Mouse (Mus musculus): ENCODE results near the gene Spock1. TPM values are rescaled to one million over a fixed set of nuclear protein-coding genes. Genes with fewer than 3 reads are reported as not detected.

Gene Spock1
- total RNA-seq, 2 experiments from 2014 or later: 269 to 271 TPM

DNA sequence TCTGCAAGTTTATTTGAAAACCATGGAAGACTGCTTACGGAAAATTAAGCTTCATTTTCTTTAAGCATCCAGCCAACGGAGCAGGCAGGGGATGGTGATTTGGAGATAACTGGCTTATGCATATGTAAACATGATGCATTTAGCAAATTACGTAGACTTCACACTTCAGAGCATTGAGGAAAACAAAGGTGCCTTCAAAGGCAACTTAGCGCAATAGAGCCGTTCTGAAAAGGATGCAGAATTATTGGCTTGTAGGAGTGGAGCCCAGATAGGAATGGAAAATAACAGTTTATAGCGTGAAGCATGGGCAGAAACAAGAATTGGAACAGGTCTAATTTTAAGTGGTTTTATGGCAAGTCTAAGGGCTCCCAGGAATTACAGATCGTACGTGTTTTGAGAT is 448.2 kb downstream of the Spock1 start:
- no peak for DNase-seq (ENCODE audit: low spot score in 2 of 2)
- intact Hi-C loops (cut with DNase I): no loop called here

DNA sequence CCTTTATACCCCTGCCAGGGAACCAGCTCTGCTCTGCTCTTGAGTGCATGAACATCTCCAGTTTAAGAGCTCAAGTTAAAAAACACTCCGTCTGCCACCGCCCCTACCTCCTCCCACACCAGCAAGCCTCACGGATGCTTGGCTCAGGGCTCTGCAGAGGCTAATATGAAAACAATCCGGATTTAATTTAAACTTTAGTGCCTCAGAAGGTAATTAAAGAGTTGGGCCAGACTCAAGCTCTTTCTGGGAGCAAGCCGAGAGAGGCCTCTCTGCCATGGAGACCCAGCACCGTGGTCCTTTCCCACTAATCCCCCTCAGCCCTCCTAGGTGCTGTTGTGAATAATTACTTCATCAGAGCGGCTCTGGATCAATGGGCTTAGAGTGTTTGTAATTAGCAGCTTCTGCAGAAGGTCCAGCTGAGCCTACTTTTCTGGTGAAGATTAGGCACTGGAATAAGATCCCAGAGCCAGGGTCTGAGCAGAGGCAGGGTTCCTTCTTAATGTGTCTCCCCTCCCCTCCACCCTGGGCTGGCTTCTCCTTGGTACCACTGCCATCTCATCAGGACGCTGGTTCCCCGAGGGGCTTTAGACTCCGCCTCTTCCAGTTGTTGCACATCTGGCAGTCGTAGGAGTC is 457.8 kb downstream of the Spock1 start:
- intact Hi-C loops (cut with DNase I): no loop called here
- DNase-seq (ENCODE audit: low spot score in 2 of 2): peak; percentile 51 to 77

DNA sequence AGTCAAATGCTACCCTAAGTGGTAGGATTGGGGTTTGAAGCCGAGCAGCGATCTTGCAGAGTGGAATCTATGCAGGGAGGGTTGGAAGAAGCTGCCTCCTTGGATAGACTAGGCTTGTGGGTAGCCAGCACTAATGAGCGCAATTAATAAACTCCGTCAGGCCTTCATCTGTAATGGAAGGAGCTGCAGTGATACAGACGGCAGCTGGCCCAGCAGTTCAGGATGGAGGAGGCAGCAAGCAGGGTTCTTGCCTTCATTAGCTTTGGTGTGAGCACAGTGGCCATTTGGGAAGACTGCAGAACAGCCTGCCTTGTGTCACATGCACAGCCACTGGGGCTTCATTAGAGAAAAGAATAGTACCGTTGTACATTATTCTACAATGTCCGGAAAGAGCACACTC is 459.2 kb downstream of the Spock1 start:
- intact Hi-C loops (cut with DNase I): no loop called here

DNA sequence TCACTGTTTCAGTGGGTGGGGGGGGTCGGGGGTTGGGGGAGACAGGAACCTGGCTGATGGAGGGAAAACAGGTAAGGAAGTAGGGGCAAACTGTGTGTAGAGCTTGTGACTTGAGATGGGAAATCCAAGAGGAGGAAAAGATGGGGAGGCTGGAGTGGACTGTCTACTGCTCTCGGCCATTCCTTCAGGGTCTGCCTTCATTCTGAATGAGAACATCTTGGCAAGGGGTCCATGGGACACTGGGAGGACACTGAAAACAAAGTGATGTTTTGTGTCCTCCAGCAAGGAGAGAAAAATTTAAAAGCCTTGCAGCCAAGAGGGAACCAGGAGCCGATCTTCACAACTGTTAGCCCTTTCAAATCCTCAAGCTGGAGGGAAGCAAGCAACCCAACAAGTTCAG is 463.2 kb downstream of the Spock1 start:
- DNase-seq (ENCODE audit: low spot score in 2 of 2): no peak
- intact Hi-C loops (cut with DNase I): no loop called here

More for the DNA sequence above, 459.2 kb downstream of the Spock1 start:
- no peak for DNase-seq (ENCODE audit: low spot score in 2 of 2)

DNA sequence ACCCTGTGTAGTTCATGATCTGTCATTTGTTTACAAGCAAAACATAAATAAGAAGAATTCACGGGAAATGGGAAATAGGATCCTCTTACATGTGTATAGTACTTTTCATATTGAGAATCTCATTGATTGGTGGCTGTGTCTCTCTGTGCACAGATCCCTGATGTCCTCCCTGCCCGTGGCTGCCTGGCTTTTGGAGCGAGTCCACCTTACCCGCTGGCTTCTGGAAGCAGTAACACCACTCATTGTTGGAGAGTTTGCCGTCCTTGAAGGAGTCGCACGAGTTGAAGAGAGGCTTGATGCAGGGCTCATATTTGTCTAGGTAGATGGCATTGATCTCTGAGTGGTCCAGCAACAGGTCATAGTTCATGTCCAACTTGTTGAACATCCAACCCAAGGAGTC is 468.0 kb downstream of the Spock1 start:
- DNase-seq (ENCODE audit: low spot score in 2 of 2): no peak
- intact Hi-C loops (cut with DNase I): no loop called here

DNA sequence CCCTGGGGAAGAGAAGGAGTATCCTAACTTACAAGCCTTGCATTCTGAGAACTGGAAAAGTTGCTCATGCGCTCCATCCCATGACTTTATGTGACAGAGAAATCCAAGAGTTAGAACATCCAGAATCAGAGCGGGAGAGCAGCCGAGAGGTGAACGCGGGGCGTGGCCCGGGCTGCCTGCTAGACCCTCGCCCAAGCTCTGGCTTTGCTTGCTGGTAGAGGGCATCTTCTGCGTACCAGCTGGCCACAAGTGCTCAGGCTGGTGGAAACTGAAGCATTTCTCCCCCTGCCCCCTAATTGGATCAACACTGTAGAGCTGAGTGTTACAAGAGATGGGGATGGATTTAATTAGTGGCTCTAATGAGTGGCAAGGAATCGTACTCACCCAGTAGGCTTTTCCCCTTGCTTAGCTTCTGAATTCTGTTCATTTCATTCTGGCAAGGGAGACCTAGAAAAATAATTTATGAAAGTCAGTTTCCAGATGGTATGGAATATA is 472.4 kb downstream of the Spock1 start:
- no peak for DNase-seq (ENCODE audit: low spot score in 2 of 2)
- intact Hi-C loops (cut with DNase I): no loop called here

DNA sequence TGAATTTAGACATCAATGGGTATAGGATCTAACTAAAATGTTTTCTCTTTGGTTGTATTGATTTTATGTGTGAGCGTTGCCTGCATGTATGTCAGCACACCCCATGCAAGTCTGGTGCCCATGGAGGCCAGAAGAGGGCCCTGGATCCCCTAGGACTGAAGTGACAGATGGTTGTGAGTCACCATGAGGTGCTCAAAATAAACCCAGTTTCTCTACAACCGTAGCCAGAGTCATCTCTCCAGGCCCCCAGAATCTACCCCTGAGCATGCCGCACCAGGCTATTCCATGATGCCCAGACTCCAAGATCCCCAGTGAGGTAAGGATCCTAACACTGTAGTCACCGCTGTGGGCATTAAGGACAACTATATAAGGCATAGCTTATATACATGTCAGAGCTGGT is 474.3 kb downstream of the Spock1 start:
- DNase-seq (ENCODE audit: low spot score in 2 of 2): peak in 1 of 2 experiments; percentile 50
- intact Hi-C loops (cut with DNase I): no loop called here

DNA sequence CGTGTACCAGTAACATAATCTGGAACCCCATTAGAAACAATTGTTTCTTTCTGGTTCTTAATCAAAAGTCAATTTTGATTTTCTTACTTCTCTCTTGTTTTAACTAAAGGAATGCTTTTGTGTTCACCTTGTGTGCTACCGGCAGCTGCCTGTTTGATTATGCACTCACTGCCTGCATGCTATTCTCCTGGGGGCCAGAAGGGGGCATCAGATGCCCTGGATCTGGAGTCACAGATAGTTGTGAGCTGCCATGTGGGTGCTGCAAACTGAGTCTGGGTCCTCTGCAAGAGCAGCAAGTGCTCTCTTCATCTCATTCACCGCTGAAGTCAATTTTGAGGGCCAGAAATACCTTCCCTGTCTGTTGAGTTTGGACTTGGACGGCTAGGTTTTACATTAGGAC is 476.3 kb downstream of the Spock1 start:
- DNase-seq (ENCODE audit: low spot score in 2 of 2): no peak
- intact Hi-C loops (cut with DNase I): no loop called here

DNA sequence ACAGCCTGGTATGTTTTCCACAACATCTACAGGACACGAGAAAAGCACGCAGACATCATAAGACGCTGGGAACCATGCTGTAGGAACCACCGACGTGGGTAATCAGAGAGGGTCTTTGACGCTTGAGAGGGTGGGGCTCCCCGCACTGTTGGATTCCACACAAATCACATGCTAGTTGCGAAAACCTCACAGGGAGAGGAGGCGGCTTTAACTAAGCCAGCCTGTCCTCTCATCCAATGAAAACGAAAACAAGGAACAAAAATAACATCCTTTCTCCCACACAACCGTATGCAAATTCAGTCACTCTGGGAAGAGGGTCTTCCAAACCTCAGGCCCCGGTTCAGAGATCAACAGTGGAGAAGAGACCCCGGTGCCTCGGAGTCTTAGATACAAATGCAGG is 479.3 kb downstream of the Spock1 start:
- DNase-seq (ENCODE audit: low spot score in 2 of 2): peak in 1 of 2 experiments; percentile 75
- intact Hi-C loops (cut with DNase I): no loop called here

DNA sequence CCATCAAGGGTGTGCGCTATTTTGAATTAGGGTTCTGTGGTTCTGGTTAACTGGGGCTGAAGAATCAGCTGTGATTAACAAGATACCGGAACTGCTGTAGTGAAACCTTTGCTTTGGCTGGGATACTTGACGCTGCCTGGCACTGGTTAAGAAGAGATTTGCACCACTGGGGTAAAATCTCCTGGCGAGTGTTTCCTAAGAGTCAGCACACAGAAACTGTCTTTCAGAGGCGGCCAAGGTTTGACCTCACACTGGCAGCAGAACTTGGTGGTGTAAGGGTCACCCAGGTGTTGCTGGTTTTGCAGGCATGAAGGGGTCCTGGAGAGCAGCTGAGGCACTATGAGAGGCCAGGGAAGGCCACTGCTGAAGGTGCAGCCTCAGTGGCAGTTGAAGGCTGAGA is 489.4 kb downstream of the Spock1 start:
- no peak for DNase-seq (ENCODE audit: low spot score in 2 of 2)
- intact Hi-C loops (cut with DNase I): no loop called here

DNA sequence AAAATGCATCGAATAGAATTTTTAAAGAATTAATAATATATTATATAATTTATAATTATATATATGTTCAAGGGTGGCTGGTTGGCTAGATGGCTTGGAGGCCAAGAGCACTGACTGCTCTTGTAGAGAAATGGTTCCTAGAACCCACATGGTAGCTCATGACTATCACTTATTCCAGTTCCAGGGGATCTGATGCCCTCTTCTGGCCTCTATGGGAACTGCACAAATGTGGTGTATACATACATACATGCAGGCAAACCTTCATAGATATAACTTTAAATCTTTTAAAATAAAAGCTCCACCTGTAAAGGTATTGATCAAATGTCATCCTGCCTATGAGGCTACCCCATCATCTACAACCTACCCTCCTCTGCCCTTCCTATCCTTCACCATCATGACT is 493.4 kb downstream of the Spock1 start:
- no peak for DNase-seq (ENCODE audit: low spot score in 2 of 2)
- intact Hi-C loops (cut with DNase I): no loop called here

DNA sequence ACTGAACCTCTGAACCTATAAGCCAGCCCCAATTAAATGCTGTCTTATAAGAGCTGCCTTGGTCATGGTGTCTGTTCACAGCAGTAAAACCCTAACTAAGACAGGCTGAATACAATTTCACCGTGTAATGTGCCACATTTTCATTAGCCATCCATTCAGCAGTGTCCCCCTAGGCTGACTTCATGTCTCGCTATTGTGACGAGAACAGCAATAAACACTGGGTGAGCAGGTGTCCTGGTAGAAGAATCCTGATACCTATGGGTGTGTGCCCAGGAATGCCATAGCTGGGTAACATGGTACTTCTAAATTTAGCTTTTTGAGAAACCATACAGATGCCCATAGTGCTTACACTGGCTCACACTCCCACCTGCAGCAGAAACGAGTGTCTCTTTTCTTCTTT is 500.5 kb downstream of the Spock1 start:
- intact Hi-C loops (cut with DNase I): no loop called here
- DNase-seq (ENCODE audit: low spot score in 2 of 2): no peak

DNA sequence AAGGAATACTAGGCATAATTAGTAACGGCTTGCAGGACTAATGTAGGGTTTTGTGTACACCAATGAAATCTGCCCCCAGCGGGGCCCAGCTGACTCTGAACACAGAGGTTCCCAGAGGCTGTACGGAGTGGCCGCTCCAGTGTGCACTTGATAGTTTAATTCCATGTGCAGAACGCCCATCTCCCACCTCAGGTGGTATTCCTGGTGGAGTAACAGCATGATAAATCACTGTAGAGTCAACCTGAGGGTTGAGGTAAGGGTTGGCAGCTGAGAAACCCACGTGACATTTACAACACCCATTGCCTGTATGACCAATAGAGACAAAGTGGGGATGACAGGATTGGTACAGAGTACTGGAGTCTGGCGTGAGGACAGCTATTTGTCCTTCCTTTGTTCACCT is 505.7 kb downstream of the Spock1 start:
- intact Hi-C loops (cut with DNase I): no loop called here
- DNase-seq (ENCODE audit: low spot score in 2 of 2): no peak

DNA sequence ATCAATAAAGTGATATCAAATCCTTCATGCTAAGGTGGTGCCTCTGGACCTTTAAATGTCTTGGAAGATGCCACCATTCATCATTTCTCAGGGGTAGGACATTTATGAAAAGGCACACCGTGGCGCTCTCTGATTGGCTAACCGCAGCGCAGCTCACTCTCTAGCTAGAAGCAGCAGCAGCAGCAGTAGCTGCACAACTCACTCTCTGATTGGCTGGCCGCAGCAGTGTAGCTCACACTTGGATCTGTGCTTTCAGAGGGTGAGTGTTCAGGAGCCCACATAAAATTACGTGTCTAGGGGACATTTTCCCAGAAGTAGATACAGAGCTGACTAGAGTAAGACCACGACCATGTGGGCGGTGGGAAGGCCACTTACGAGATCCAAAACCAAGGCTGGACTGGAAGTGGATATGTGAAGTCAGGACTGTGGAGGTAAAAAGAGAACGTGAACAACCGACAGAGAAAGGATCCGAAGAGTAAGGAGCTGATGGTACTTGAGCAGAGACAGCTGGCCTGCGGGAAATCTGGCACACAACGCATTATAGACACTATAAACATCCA is 535.9 kb downstream of the Spock1 start:
- intact Hi-C loops (cut with DNase I): no loop called here
- peak in 1 of 2 experiments; percentile 59 for DNase-seq (ENCODE audit: low spot score in 2 of 2)

Other genes starting within 250 kb of the Spock1 start
- gene Klhl3, start 205.3 kb upstream of the Spock1 start, total RNA-seq (2021): 10 to 100 TPM; 33.3 to 37.3 TPM
- 100 to 1,000 TPM; 112 to 119 TPM for gene Hnrnpa0, start 220.2 kb upstream of the Spock1 start, total RNA-seq (2021)
- 10 to 100 TPM; 28.3 to 30.0 TPM for gene Idnk, start 249.3 kb upstream of the Spock1 start, total RNA-seq (2021)